Mouse (Mus musculus) limb, embryonic 11.5 days (tissue): ENCODE data around the gene Stk38l. TPM values are rescaled to one million over a fixed set of nuclear protein-coding genes. Genes with fewer than 3 reads are reported as not detected.

ENCODE experiments used
- ATAC-seq: fragments of 200-750 bp; cut with Nextera tagmentation; 2 replicates; pipeline ENCODE4 v1.8.0; 2017; ENCODE audit warnings: low read depth; ENCODE audit not compliant: insufficient number of reproducible peaks, low FRiP score, low TSS enrichment
- DNase-seq: peaks from one replicate; pipeline ENCODE4 v3.0.0-alpha.2; 2015; ENCODE audit warnings: low spot score
- H3K27ac ChIP-seq: fragments of 300-500 bp; sonication (generic); replicated peaks from 2 replicates; pipeline ENCODE4 v1.5.1; 2014; ENCODE audit warnings: low read depth, mild to moderate bottlenecking, low read length
- H3K27me3 ChIP-seq: fragments of 300-500 bp; sonication (generic); 2 replicates; pipeline ENCODE4 v1.6.1; 2014; ENCODE audit warnings: mild to moderate bottlenecking, low read length, mixed read lengths; ENCODE audit not compliant: control insufficient read depth, insufficient read depth
- H3K36me3 ChIP-seq: fragments of 300-500 bp; sonication (generic); 2 replicates; pipeline ENCODE4 v1.6.1; 2014; ENCODE audit warnings: mild to moderate bottlenecking, low read length, moderate library complexity, mixed read lengths; ENCODE audit not compliant: control insufficient read depth, insufficient read depth
- H3K4me1 ChIP-seq: fragments of 300-500 bp; sonication (generic); 2 replicates; pipeline ENCODE4 v1.6.1; 2014; ENCODE audit warnings: low read length, mixed read lengths; ENCODE audit not compliant: control insufficient read depth, insufficient read depth
- H3K4me2 ChIP-seq: fragments of 300-500 bp; sonication (generic); 2 replicates; pipeline ENCODE4 v1.6.1; 2014; ENCODE audit warnings: low read depth, mild to moderate bottlenecking, moderate library complexity; ENCODE audit not compliant: severe bottlenecking
- H3K4me3 ChIP-seq: fragments of 300-500 bp; sonication (generic); 2 replicates; pipeline ENCODE4 v1.5.1; 2014; ENCODE audit warnings: low read depth, low read length
- H3K9ac ChIP-seq: fragments of 300-500 bp; sonication (generic); 2 replicates; pipeline ENCODE4 v1.6.1; 2014; ENCODE audit warnings: mild to moderate bottlenecking, low read length
- H3K9me3 ChIP-seq: fragments of 300-500 bp; sonication (generic); 2 replicates; pipeline ENCODE4 v1.6.1; 2016; ENCODE audit warnings: low read length; ENCODE audit not compliant: control insufficient read depth
- WGBS: fragments of 180-500 bp; shearing (Covaris S2); extraction: QIAGEN DNeasy Blood & Tissue Kit; methylation state at CpG from one replicate; pipeline ENCODE4 v1.1.7; 2014; 5-methylcytosine and 5-hydroxymethylcytosine counted together
- polyA plus RNA-seq: library from polyadenylated mRNA; unstranded; fragments of >200 nt; fragmentation: Nextera tagmentation; extraction: Ambion mirVana; gene quantifications from 2 replicates; pipeline ENCODE4 v1.2.1, GENCODE M21; 2014

The Stk38l gene
- polyA plus RNA-seq, 1 experiment from 2014 or later: 20.4 TPM

DNA sequence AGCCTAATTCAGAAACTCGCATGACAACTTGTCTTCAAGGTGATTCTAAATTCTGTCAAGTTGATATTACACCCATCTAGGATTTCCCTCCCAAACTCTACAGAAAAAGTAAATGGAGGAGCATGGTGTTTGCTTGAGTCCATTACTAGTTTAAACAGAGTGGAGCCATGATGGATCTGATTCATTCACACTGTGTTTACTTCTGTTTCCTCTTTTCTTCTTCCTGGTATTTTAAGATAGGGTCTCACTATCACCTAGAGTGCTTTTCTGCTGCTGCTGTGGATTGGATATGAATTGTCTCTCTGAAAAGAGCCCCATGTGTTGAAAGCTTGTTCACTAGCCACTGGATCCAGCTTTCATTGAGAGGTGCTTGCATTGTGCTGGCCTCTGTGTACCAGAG lies 20.4 kb downstream of the Stk38l start:
- Histone ChIP-seq H3K27me3 (no peaks in the 10 kb centered on the region), H3K4me3 (no peak overlapping the region), H3K4me1 (no peaks in the 10 kb centered on the region), H3K9ac (no peak overlapping the region), H3K9me3 (no peaks in the 10 kb centered on the region), H3K27ac (no peak overlapping the region), H3K4me2 (no peak overlapping the region), H3K36me3 (no peaks in the 10 kb centered on the region)
- DNase-seq (no peak), ATAC-seq (no peak)
- 79% methylated on average over 1 of the region's 1 CpGs for WGBS

DNA sequence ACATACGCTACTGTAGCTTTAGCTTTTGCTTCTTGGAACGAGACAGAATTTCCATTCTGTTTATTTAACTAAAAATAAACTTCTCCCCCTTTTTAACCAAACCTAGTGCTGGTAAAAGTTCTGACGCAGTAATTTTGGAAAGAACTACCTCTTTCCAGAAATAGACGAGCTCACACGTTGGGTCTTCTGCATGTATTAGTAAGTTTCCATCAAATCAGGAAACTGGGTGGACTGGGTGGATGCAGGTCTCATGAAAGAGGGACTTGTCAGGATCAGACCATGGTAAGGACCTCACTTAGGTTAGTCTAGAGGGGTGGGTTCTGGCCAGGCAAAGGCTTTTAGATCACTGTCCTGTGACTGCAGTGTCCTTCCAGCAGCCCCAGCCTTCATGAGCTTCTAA lies 21.8 kb downstream of the Stk38l start:
- no peaks in the 10 kb centered on the region for H3K4me1 ChIP-seq
- WGBS: 89% methylated on average over 5 of the region's 5 CpGs
- H3K4me3 ChIP-seq: no peak overlapping the region
- H3K27me3 ChIP-seq: no peaks in the 10 kb centered on the region
- DNase-seq (no peak), ATAC-seq (no peak)
- H3K4me2 ChIP-seq: no peak overlapping the region
- H3K27ac ChIP-seq: no peak overlapping the region
- H3K9me3 ChIP-seq: no peaks in the 10 kb centered on the region
- H3K9ac ChIP-seq: no peak overlapping the region; the same call in 1 of the 2 replicates
- H3K36me3 ChIP-seq: no peaks in the 10 kb centered on the region

DNA sequence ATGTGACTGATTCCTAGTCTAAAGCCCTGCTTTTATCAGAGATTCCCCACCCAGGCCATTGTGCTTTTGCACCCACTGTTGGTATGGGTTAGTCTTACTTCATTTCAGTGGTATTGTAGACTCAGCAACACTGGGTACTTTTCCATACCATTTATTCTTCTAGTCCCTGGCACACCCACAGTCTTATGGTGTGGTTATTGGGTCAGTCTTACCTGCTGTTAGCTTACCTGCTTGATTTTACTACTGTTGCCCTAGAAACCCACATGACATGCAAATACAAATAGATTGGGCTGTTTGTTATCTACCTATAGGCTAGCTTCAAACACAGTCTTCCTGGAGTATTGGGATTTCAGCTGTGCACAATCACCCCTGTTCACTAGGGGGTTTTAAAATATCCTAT lies 22.3 kb downstream of the Stk38l start:
- no peak overlapping the region for H3K27ac ChIP-seq
- H3K27me3 ChIP-seq: no peaks in the 10 kb centered on the region
- DNase-seq: no peak
- H3K9ac ChIP-seq: no peak overlapping the region
- no peaks in the 10 kb centered on the region for H3K36me3 ChIP-seq
- H3K4me1 ChIP-seq: no peaks in the 10 kb centered on the region
- H3K9me3 ChIP-seq: no peaks in the 10 kb centered on the region
- H3K4me2 ChIP-seq: no peak overlapping the region
- ATAC-seq: no peak
- H3K4me3 ChIP-seq: no peak overlapping the region

GRCm38 (mm10) chr6:146748271-146748670 lies 23.5 kb downstream of the Stk38l start:
- no peak for ATAC-seq
- H3K36me3 ChIP-seq: no peaks in the 10 kb centered on the region
- H3K4me2 ChIP-seq: no peak overlapping the region
- H3K27me3 ChIP-seq: no peaks in the 10 kb centered on the region
- no peak overlapping the region for H3K9ac ChIP-seq
- H3K9me3 ChIP-seq: no peaks in the 10 kb centered on the region
- H3K4me3 ChIP-seq: no peak overlapping the region
- no peak overlapping the region for H3K27ac ChIP-seq
- peaks cover 5% of the 10 kb centered on the region; the same call in 1 of the 2 replicates for H3K4me1 ChIP-seq
- 74% methylated on average over 1 of the region's 1 CpGs for WGBS
- no peak for DNase-seq

DNA sequence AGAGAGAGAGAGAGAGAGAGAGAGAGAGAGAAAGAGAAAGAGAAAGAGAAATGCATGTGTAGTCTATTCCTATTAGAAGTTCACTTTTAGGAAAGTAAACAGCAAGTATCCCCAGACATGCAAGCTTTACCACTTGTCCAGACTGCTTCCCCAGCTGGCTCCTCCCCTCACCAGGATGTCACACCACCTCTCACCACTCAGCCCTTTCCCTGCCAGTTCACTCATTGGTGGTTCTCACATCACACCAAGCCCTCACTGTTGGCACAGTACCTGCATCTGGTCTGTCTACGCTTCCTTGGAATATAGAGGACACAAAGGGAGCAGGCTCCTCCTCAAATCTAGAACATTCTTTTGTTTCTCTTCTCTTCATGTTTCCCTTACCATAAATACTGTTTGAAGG lies 26.9 kb downstream of the Stk38l start:
- Histone ChIP-seq H3K27ac (no peak overlapping the region), H3K9ac (no peak overlapping the region)
- no peak for ATAC-seq

GRCm38 (mm10) chr6:146752178-146752577 lies 27.4 kb downstream of the Stk38l start:
- no peaks in the 10 kb centered on the region for H3K36me3 ChIP-seq
- no peak overlapping the region for H3K27ac ChIP-seq
- H3K4me2 ChIP-seq: no peak overlapping the region
- no peaks in the 10 kb centered on the region for H3K9me3 ChIP-seq
- DNase-seq: no peak
- peaks cover 20% of the 10 kb centered on the region for H3K4me1 ChIP-seq
- no peak overlapping the region for H3K9ac ChIP-seq
- 90% methylated on average over 2 of the region's 2 CpGs for WGBS
- H3K27me3 ChIP-seq: no peaks in the 10 kb centered on the region
- ATAC-seq: no peak
- no peak overlapping the region for H3K4me3 ChIP-seq

More for the DNA sequence above, 26.9 kb downstream of the Stk38l start:
- WGBS: 46% methylated on average over 1 of the region's 1 CpGs
- Histone ChIP-seq H3K4me1 (peaks cover 15% of the 10 kb centered on the region), H3K9me3 (no peaks in the 10 kb centered on the region), H3K4me2 (no peak overlapping the region), H3K36me3 (no peaks in the 10 kb centered on the region), H3K4me3 (no peak overlapping the region), H3K27me3 (no peaks in the 10 kb centered on the region)
- DNase-seq: peak; percentile 34

GRCm38 (mm10) chr6:146752612-146753011 lies 27.8 kb downstream of the Stk38l start:
- no peak for ATAC-seq
- peaks cover 23% of the 10 kb centered on the region for H3K4me1 ChIP-seq
- 63% methylated on average over 1 of the region's 1 CpGs for WGBS

DNA sequence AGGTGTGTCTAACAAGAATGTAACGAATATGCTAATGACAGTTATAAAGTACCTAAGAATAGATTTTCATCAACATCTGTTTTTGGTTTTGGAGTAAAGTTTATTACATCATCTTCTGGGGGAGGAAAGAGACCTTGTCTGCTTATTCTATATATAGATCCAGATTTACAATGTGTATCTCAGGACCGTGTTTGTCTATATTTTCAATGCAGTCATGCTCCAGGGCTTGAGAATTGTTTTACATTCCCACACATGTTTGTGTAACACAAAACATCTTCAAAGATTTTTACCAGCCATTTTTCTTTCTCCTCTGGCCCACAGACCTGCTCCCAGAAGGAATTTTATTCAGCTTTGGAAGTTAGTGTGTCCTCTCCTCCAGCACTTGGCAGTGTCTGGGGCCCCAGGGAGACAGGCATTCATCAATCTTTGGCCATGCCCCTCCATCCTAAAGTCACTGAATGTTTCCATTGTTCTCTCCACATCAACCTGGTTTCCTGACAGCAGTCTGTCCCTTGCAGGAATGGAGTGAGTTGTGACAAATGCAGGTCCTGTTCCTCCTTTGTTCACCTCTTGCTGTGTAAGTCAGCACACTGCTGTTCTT lies 28.9 kb downstream of the Stk38l start:
- no peak for ATAC-seq
- WGBS: 41% methylated on average over 2 of the region's 2 CpGs
- no peak for DNase-seq
- H3K4me2 ChIP-seq: no peak overlapping the region
- peak overlapping the region; percentile 52; the same call in 1 of the 2 replicates for H3K27ac ChIP-seq
- H3K9ac ChIP-seq: no peak overlapping the region
- H3K4me1 ChIP-seq: peaks cover 23% of the 10 kb centered on the region
- H3K27me3 ChIP-seq: no peaks in the 10 kb centered on the region
- H3K36me3 ChIP-seq: no peaks in the 10 kb centered on the region
- no peak overlapping the region for H3K4me3 ChIP-seq
- no peaks in the 10 kb centered on the region for H3K9me3 ChIP-seq

More at GRCm38 (mm10) chr6:146752612-146753011, 27.8 kb downstream of the Stk38l start:
- H3K36me3 ChIP-seq: no peaks in the 10 kb centered on the region
- no peak overlapping the region for H3K4me2 ChIP-seq
- no peak overlapping the region for H3K4me3 ChIP-seq
- H3K27me3 ChIP-seq: no peaks in the 10 kb centered on the region
- no peaks in the 10 kb centered on the region for H3K9me3 ChIP-seq
- DNase-seq: no peak
- no peak overlapping the region for H3K27ac ChIP-seq
- no peak overlapping the region for H3K9ac ChIP-seq

- Histone ChIP-seq H3K4me1 (peaks cover 23% of the 10 kb centered on the region), H3K4me3 (no peak overlapping the region), H3K27ac (no peak overlapping the region), H3K9me3 (no peaks in the 10 kb centered on the region), H3K27me3 (no peaks in the 10 kb centered on the region), H3K4me2 (no peak overlapping the region), H3K9ac (no peak overlapping the region), H3K36me3 (no peaks in the 10 kb centered on the region)
- ATAC-seq (no peak), DNase-seq (no peak)
- 85% methylated on average over 2 of the region's 2 CpGs for WGBS
These were observed 30.3 kb downstream of the Stk38l start for GRCm38 (mm10) chr6:146755136-146755535.
